Mouse (Mus musculus): ENCODE results near the gene Npm1. TPM values are rescaled to one million over a fixed set of nuclear protein-coding genes. Genes with fewer than 3 reads are reported as not detected.

Gene Npm1
- total RNA-seq, 2 experiments from 2014 or later, result 300 to 316 TPM

- peak; percentile 20 to 32 for DNase-seq
Measured at GRCm38 (mm10) chr11:33146651-33147131, 16.3 kb downstream of the Npm1 start.

DNA sequence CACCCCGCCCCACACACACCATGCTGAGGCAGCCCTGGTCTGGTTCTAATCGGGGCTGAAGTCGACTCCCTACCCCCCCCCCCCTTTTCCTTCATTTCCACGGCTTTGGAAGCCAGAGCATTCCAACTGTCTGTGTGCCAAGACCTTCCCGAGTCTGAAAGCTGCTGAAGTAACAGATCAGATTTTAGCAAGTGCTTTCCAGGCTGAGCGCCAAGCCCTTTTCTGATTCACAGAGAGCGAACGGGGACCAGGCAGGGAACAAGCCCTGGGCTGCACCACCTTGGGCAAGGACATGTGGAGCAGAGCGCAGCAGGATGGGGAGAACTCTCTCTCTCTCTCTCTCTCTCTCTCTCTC is 16.9 kb downstream of the Npm1 start:
- DNase-seq, result peak; percentile 89

DNA sequence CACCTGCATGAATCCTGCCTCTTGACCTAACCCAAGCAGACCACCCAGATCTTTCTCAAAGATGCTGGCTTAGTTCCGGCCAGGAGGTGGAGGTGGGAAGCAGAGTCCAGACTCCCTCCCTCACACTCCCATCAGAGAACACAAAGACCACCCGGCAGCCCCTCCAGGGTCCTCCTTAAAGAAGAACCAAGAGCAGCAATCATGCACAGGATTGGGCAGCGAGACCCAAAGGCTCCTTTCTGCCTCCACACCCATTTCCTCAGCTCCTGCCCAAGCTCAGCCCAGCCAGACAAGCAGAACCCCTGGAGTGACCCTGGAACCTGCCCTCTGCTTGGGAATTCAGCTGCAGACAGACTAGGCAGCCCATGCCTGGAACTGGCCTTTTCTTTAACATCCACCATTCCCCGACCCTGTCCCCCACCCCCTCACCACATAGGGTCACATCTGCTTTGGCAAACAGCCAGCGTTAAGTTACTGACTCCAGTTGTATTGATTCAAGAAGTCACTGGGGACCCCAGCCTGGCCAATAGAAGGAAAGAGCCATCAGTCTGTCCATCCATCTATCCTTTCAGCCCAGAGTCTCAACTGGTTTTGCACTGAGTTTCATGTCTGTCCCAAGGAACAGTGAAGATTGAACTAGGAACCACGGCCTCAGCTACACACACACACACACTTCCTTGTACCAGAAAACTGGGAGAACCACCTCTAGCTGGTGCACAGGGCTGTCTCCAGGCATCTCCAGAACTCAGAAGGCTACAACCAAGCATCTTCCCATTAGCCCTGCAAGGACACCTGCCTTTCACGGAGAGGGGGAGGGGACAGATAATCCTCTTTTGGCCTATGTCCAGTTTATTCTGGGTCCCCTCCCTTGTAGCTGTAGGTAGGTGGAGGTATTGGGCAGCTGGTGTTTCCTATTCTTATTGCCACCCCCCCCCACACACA is 17.5 kb downstream of the Npm1 start:
- DNase-seq, result no peak

GRCm38 (mm10) chr11:33143906-33144305 is 19.1 kb downstream of the Npm1 start:
- no peak for DNase-seq

GRCm38 (mm10) chr11:33142801-33143200 is 20.2 kb downstream of the Npm1 start:
- peak; percentile 25 to 53 for DNase-seq

DNA sequence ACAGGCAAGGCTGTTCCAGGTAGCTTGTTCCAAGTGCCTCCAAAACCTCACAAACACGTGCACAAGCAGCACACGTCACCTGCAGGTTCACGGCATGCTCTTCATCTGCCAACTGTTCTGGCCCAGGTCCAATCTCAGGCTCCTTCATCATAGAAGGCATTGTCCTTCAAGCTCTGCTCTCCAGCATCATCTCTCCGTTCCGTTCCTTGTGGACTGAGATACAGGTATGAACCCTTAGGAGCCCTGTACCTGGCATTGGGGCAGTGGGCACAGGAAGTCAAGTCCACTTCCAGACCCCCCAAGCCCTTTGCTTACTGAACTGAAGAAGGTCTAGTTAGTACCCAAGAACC is 22.9 kb downstream of the Npm1 start:
- DNase-seq, result no peak

DNA sequence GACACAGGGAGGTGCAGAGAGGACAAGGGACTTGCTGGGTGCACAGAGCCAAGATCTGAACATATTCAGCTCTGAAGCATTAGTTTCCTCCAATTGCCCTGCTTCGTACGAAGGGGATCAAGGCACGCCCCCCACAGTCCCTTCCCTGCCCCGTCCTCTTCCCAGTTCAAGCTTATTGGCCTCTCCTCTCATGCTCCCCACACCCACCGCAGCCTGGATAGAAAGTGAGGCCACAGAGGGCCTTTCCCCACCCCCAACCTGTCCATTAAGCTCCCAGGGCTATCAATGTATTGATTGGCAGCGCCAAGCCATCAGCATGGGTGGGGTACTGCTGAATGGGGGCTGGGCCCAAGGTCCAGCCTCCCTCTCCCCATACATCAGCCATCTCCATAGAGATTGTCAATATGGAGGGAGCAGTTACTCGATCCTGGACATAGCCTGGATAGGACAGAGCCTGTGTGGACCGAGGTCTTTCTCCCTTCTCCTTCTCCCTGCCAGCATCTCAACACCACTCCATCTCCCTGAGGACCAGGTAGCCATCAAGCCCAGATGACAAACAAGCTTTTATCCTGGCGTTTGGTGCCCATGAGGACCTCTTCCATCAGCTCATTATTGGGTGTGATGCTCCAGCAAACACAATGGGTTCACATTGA is 23.4 kb downstream of the Npm1 start:
- no peak for DNase-seq

- no peak for DNase-seq
Measured at GRCm38 (mm10) chr11:33138686-33139085, 24.3 kb downstream of the Npm1 start.

GRCm38 (mm10) chr11:33134391-33134986 is 28.5 kb downstream of the Npm1 start:
- no peak for DNase-seq

DNA sequence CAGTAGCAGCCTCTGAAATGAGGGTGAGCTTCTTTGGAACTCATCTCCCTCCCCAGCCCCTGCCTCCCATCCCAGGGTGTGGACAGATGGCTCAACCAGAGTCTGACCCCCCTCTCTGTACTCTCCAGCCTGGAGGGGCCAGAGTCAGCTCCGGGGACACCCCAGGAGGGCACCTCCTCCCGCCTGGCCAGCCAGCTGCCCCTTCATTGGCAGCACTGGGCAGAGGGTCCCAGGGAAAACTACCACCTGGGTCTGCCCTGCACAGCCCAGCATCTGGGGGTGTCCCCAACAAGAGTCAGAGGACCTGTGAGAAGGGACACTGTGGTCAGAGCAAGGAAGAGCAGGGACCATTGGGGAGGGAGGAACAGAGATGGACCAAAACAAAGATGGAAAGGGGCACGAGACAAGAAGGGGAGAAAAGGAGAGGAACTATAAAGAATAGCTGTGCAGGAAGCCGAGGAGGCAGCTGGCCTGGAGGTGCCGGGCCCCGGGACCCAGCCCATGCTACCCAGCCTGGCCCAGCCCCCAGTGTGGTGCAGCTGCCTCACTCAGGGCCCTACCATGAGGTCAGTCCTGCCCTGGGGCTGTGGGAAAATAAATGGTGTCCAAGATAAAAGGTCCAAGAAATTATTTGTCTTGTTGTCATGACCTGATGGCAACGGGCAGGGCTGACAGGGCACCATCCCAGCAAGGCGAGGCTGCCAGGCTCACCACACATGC is 30.2 kb downstream of the Npm1 start:
- no peak for DNase-seq

GRCm38 (mm10) chr11:33127058-33127457 is 35.9 kb downstream of the Npm1 start:
- no peak for DNase-seq

DNA sequence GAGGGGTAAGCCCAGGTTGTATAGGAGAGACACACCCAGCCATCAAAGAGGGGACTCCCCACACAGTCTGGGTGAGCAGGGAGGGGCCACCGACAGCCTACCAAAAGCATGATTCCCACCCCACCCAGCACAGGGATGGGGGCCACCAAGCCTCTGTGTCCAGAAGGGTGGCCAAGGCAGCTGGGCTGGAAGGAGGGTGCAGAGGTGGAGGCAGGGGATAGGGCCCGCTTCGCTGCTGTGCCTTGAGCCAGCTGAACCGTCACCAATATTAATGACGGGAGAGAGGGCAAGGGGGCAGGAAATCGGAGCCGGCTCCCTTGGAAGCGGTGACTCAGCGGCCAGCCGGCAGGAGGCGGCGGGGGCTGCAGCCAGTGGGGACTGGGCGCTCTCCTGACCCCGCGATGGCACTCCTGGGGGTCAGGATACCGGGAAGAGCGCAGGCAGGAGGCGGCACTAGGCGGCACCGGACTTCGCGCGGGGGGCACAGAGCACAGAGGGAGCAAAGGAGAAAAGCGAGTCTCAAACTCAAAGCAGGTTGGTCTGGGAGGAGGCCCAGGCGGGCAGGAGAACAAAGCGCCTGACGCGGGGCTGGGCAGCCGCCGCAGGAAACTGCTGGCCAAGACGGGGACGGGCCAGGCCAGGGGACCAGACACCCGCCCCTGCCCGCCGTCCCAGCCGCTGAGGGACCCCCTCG is 40.3 kb downstream of the Npm1 start:
- DNase-seq, result peak; percentile 78 to 81

DNA sequence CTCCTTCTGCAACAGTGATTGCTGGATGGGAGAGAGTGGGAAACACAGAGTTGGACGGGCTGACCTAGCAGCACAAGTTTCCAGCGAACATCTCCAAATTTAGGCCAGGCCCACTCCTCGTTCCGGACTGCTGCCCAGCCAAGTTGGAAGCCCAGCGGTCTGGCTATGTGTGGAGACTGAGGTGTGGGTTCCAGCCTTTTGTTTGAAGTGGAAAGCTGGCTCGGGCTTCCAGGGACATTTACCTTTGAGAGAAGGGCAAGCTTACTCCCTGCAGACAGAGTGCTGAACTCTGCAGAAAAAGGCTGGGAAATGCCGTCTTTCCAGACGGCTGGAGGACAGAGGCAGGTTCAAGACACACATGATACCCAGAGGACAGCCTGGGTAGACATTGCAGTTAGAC is 43.5 kb downstream of the Npm1 start:
- no peak for DNase-seq

GRCm38 (mm10) chr11:33119116-33119515 is 43.9 kb downstream of the Npm1 start:
- no peak for DNase-seq

DNA sequence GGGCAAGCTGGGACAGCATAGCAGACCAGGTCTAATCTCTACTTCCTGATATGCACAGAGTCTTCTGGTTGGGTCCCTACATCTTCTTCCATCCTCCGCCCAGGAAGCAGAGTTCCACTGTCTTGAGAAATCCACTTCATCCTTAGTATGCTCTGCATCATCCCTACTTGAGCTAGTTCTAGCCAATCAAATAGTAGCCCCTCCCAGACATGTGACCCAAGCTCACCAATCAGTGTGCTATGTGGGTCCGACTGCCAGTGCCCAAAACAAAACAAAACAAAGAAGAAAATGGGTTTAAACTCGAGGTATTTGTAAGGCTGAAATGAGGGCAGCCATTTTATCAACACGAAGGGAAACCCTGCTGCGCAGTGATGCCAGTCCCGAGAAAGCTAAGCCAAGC is 44.5 kb downstream of the Npm1 start:
- DNase-seq, result no peak

- no peak for DNase-seq
Measured at GRCm38 (mm10) chr11:33115796-33116195, 47.2 kb downstream of the Npm1 start.

DNA sequence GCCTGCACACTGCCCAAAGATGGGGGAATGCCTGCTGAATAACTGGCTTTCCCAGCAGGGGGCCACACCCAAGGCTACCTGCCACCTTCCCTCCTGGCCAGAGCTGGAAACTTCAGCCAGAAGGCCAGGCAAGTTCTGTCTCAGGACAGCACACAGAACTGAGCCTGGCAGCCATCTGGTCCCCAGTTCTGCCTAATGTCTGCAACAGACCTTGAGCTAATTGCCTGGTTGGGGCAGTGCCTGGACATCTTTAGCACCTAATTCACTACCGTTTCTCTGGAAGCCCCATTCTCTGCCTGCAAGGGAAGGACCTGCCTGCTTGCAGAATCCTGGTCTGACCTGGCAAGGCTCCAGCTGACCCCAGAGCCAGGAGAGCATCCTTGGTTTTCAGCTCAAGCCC is 50.6 kb downstream of the Npm1 start:
- DNase-seq, result no peak

DNA sequence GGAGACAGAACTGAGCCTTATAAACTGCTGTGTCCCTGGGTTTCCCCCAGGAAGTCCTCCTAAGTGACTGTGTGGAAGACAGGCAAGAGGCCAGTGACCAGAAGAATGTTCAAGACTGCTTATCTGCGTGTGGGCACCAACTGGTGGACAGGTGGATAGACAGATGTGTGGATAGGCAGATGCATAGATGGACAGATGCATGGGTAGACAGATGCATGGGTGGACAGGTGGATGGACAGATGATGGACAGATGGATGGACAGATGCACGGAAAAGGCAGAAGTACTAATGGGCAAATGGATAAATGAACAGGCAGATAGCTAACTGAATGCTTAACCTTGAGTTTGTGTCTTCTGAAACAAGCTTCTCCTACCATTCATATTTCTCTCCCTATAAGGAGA is 52.9 kb downstream of the Npm1 start:
- no peak for DNase-seq

DNA sequence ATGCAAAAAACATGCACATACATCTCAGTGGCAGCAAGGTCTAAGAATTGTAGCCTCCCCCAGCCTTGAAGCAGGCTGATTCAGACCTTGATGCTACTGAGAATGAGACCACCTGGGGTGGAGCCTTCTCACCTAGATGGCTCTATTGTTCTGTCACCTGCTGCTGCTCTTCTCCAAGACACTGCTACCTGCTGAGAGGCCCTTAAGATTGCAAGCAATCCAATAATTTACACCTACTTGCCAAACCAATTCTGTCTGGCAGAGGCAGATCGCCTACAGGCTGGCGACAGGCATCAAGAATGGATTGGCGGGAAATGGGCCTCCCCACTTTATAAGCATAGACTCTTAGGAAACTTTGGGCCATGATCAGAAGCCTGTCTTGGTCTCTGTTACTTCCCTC is 55.5 kb downstream of the Npm1 start:
- DNase-seq, result no peak

DNA sequence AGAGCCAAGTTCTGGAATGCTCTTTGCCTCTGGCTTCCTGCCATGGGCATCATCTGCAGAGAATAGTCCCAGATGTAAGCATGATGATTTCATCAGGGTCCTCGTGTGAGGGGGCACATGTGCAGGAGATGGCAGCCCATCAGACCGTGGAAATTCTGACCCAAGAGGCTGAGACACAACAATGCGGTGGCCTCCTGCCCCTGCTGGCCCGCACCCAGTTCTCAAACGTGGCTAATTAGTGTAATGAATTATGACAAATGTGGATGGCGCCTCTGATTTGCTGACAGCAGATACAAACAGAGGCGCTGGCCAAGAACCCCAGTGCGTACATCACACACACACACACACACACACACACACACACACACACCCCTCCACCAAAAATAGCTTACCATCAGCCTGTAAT is 58.1 kb downstream of the Npm1 start:
- DNase-seq, result no peak

DNA sequence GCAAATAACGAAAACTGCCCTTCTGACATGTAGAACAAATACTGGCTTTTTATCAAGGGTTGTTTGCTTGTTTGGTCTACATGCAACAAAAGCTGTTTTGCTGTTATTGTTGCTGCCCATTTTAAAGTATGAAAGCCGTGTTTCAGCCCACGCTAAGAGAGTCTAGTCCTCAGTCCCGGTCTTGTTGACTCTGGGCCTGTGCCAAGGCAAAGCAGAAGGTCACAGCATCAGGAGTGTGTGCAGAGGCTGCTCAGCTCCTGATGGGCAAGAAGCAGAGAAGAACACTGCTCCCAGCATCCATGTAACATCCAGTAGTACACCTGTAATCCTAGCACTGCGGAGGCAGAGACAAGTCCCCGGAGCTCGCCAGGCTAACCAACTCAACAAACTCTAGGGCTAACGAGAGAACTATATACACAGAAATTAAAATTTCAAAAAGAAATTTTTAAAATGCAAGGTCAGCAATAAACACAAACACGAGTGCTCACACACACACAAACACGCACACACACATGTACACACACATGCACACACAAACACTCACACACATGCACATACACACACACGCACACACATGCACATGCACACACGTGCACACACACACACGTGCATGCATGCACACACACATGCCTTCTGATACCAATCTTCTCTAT is 59.6 kb downstream of the Npm1 start:
- peak; percentile 77 to 81 for DNase-seq
